Mouse (Mus musculus): ENCODE data around the gene Nop58.

- TF ChIP-seq POLR2A (IDR thresholded peaks at IDR 0.05; ENCODE audit: control insufficient read depth, extremely low read depth, insufficient read depth, low read length, poor library complexity) (no peak), CTCF (IDR thresholded peaks at IDR 0.05; ENCODE audit: borderline replicate concordance, control insufficient read depth, extremely low read depth, insufficient read depth, low read length, poor library complexity) (no peak)
These were observed 599 bp upstream of the Nop58 start for GRCm38 (mm10) chr1:59683926-59684818.
